Mouse (Mus musculus): ENCODE measurements around the gene Cacna1c.

Gene Cacna1c

GRCm38 (mm10) chr6:118777457-118777856 lies 418.8 kb downstream of the Cacna1c start:
- DNase-seq: no peak

- no peak for DNase-seq
These were observed 419.8 kb downstream of the Cacna1c start for GRCm38 (mm10) chr6:118776459-118776858.

DNA sequence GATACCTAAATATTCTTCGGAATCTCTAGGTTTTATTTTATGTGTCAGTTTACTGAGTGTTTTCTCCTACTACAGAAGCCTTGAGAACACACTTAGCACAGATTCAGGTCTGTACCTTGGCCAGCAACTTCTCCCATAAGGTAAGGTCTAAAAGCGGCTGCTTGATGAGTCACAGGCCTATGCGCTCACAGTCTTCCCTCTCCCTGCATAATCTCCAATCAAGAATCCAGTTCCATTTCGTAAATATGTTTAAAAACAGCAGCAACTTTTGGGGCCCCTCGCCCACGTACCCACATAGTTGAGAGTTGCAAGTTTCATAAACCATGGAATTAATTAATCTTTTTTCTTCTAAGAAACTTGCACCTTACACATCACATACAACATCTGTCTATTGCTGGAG lies 423.6 kb downstream of the Cacna1c start:
- no peak for DNase-seq

DNA sequence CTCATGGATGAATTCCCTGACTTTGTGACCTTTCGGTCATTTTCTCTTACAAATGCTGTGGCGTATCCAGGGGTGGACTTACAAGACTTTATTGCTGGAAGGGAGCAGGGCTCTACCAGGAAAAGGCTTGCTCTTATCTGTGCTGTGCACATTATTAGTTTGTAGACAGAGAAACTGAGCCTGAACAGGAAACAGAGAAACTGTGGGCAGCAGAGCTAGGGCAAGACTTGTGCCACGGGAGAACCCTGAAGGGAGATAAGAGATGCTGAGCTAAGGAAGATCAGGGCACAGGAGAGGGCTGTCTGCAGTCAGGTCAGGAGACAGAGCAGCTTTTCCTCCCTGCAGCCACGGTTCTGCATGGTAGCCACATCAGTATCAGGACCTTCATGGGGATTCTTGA lies 425.1 kb downstream of the Cacna1c start:
- no peak for DNase-seq

DNA sequence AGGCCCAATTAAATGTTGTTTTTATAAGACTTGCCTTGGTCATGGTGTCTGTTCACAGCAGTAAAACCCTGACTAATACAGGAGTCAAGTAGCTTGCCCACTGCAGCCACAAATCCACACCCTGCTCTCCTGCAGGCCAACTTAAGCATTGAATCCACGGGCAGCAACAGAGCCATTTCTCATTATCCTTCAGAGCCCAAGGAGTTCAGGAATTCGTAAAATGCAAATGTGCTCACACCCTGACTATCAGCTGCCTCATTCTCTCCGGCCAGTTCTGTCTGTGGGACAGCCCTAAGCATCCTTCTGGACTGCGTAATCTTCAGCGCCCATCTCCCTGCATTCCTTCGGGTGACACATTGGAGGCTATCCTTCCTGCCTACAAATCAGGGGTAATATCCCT lies 425.8 kb downstream of the Cacna1c start:
- no peak for DNase-seq

GRCm38 (mm10) chr6:118769792-118770191 lies 426.4 kb downstream of the Cacna1c start:
- no peak for DNase-seq

DNA sequence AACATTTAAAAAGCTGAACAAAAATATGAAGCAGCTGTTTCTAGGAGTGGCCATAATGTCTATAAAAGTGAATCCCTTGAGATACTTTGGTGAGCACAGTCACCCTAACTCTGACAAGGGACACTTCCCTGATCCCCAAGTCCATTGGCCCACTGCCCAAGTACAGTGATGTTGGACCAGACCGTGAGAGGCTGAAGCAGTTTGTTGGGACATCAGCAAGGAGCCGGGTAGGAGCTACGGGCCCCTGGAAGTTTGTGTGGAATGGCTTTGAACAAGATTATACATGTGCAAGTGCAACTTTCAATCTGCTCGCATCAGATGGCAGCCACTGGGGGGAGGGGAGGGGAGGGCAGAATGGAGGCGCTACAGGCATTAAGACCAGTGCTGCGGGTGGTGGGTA lies 428.5 kb downstream of the Cacna1c start:
- no peak for DNase-seq

- DNase-seq: no peak
These were observed 431.0 kb downstream of the Cacna1c start for GRCm38 (mm10) chr6:118765261-118765660.

- DNase-seq: no peak
These were observed 437.2 kb downstream of the Cacna1c start for GRCm38 (mm10) chr6:118759015-118759414.

DNA sequence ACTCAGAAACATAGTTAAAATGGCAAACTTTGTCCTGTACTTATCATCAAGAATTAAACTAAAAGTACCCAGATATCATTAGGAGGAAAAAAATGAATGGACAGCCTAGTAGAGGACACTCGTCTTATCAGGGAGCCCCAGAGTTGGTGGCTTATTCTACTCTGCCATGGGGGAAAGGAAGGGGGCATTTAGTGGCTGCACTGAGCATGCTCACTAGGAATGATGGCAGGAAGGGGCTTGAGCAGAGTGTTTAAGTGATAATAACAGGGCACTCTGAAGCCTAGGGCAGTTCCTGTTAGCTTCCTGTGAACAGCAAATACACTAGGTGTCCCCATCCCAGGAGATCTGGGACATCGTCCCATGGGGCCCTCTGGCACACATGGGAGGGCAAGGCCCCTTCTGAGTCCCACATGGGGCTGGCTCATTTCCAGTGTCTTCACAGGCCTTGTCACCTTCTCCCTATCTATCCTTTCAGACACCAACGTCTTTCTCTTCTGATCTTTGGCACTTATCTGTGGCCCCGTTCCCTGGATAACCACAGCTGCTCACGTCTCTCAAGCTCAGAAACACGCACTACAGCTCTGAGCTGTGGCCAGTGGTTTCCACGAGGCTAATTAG lies 437.8 kb downstream of the Cacna1c start:
- no peak for DNase-seq

DNA sequence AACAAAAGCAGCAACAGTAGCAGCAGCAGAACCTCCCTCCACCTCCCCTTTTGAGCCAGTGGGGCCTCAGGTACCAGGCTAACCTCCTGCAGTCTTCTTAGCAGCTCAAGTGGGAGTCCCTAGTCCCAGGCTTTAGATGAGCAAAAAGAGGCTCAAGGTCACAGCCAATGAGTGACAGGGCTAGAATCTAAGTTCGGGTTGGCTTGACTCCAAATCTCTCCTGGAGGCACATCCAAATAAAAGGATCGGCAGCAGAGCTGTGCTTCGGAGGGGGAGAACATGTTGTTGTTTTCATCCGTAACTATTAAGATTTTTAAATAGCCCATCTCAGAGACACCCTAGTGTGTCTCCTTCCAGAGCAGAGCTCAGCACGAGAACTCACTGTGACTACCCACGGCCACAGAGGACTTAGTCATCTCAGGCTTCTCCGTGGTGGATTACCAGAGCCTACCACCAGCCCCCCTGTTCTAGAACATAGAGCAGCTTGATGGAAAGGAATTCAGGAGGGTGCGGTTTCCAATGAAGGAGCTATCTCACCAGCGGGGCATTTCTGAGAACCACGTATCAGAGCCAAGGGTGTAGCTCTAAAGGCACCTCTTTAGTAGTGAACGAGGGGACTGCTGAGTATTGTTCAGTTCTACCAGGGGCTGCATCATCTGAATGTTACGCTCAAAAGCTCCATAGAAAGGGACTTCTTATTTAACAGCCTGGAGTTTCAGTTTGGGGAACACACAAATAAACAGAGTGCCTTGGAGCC lies 438.5 kb downstream of the Cacna1c start:
- no peak for DNase-seq

DNA sequence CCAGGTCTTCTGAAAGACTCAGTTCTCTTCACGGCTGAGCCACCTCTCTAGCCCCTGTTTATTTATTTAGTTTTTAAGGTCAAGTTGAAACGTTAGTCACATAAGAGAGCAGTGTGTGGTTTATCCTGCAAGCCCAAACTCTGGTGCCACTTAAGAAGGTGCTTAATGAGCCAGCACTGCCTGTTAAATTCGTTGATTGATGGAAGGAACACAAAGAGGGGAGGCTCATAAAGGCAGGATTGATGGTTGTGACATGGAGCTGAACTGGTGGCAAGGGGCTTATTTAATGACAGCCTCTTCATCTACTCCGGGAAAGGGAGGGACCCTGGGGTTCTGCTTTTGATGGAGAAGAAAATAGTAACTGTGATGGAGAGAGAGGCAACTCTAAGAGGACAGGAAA lies 439.7 kb downstream of the Cacna1c start:
- no peak for DNase-seq

DNA sequence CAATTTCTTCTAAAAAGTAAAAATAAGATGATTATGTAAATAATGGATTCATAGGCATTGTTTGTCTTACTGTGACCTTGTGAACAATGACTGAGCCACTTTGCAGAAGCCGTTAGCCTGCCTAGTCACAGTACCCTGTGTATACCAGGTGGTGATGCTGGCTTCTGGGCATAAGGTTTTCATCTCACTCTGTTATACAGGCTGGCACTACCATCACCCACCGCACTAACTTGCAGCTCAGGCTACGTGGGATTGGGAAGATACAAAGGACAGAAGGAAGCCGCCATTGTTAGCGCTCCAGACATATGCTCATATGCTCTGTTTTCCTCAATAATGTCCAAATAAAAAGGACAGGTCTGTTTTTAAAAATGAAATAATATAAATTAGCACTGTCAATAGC lies 440.4 kb downstream of the Cacna1c start:
- DNase-seq: no peak

- DNase-seq: no peak
These were observed 441.8 kb downstream of the Cacna1c start for GRCm38 (mm10) chr6:118754439-118754838.

DNA sequence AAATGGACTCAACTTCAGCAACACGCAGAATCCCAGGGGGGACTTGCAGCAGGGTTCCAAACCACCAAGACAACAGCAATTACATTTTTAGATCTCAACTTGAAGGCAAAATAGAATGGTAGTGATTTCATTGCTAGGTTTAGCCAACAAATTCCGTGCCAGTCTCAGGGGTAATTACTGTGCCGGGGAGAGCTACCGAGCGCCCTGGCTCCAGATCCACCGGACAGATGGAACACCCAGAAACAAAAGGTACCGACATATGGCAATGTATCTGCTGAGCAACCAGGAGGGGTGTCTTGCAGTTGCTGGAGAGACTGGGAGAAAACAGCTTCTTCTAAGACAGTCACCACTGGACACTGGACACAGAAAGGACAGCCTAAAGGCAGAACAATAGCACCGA lies 442.4 kb downstream of the Cacna1c start:
- no peak for DNase-seq

DNA sequence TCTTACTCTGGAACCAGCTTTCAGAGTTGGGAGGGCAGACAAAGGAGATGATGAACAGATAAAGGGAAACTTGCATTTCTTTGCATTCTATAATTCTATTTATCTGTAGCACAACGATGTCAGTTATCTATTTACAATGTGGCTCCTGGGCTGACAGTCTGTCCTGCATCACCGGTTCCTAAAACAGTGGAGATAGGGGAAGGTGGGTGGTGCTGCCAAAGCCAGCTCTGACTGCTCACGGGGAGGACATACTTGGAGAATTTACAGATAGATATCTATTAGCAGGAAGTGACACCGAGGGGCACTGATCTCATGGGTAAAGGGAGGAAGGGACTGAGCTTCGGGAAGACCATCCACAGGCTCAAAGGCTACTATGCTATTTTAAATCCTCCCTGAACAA lies 443.2 kb downstream of the Cacna1c start:
- no peak for DNase-seq

DNA sequence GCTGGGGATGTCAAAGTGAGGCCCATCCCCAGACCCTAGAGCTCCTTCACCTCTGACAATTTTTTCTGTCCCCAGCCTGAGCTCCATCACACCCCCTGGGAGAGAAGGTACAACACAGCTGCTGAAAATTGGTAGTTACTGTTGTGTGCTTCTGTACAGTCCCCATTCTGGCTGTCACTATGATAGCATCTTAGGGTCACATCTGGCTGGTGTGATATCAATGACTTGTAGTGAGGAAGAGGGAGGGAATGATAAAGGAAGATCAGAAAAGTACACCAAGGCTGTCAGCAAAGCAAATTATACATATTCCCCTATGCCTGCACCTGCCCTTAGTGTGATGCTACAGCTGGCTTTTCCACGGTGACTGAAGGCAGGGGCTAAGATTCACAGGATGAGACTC lies 446.9 kb downstream of the Cacna1c start:
- no peak for DNase-seq

DNA sequence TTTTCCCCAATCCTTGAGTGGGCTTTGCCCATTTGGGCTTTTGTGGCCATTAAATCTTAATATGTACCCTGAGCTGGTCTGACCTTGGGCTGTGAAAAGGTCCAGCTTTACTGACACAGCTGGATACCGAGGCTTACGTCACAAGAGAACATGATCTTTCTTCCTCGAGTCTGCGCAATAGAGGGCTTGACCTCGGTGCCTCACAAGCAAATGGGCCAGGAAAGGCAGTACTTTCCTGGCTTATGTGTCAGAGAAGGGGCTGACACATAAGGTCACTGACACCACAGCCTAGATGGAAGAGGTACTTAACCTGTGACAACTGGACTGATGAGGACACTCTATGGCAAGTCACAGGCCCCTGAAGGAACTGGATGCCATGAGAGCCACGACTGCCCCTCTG lies 453.5 kb downstream of the Cacna1c start:
- DNase-seq: no peak

DNA sequence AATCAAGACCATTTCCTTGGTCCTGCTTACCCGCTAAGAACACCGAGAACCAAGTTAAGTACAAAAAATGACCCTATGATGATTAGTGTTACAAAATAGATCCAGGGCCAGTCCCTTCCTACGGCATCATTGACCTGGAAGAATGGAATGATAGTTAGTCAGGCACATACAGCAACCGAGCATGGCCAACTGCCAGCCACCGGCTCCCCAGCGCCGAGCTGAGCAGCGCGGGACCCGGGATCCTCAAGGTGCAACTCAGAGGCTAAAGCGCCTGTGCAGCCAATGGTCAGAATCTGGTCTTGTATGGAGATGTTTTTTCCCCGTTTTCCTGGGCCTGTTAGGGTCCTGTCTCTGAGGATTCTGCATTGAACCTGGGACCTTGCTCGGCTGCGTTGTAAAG lies 454.4 kb downstream of the Cacna1c start:
- DNase-seq: no peak

- peak; percentile 19 for DNase-seq
These were observed 456.1 kb downstream of the Cacna1c start for GRCm38 (mm10) chr6:118739961-118740599.

- no peak for DNase-seq
These were observed 456.9 kb downstream of the Cacna1c start for GRCm38 (mm10) chr6:118739344-118739743.

GRCm38 (mm10) chr6:118738656-118739055 lies 457.6 kb downstream of the Cacna1c start:
- no peak for DNase-seq

GRCm38 (mm10) chr6:118737078-118737477 lies 459.1 kb downstream of the Cacna1c start:
- no peak for DNase-seq

- DNase-seq: no peak
These were observed 459.7 kb downstream of the Cacna1c start for GRCm38 (mm10) chr6:118736491-118736890.
